Mouse (Mus musculus): ENCODE measurements around the gene Smpdl3b. TPM values are rescaled to one million over a fixed set of nuclear protein-coding genes. Genes with fewer than 3 reads are reported as not detected.

Gene Smpdl3b
- total and polyA plus RNA-seq, 3 experiments: 0.28 to 0.69 TPM; not detected in 1

DNA sequence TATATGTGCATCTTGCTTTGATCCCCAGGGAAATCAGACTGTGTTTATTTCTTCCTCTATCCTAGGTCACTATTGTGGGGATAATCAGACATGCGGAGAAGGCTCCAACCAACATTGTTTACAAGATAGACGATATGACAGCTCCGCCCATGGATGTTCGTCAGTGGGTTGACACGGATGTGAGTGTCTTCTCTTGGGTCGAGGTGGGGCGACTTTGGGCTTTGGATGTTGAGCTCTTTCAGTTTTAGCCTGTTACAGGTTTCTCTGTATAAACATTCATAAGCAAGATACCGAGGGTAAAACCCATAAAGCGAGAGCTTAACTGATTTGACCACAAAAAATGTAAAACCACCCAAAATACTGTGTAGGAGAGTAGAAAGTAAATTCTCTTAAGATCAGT is 14.7 kb upstream of the Smpdl3b start:
- peaks cover 11 to 29% of the 10 kb centered on the region in 2 experiments for H3K36me3 ChIP-seq (ENCODE audit: control insufficient read depth in 1 of 2, insufficient read depth in 2 of 2, low read length in 2 of 2)
- no peaks in the 10 kb centered on the region for H3K9me3 ChIP-seq (replicated peaks; ENCODE audit: insufficient read depth, low read length)
- DNase-seq (ENCODE audit: low read depth, low spot score): no peak
- H3K4me1 ChIP-seq (ENCODE audit: control insufficient read depth in 1 of 2, insufficient read depth in 2 of 2, low read length in 2 of 2): peaks cover 0 to 9% of the 10 kb centered on the region in 2 experiments; a peak in 2 of 4 replicates
- H3K79me2 ChIP-seq (ENCODE audit: control insufficient read depth, insufficient read depth, low read length, poor library complexity): peaks cover 16% of the 10 kb centered on the region
- no peaks in the 10 kb centered on the region for H3K27me3 ChIP-seq (ENCODE audit: control insufficient read depth in 1 of 2, insufficient read depth in 2 of 2, low read length in 2 of 2)
- H3K27ac ChIP-seq (ENCODE audit: control insufficient read depth, low read depth, low read length): no peak overlapping the region
- TF ChIP-seq MXI1 (IDR thresholded peaks at IDR 0.05; ENCODE audit: low read depth, low read length) (no peak), CHD1 (IDR thresholded peaks at IDR 0.05; ENCODE audit: low read depth, low read length) (no peak), SMC3 (IDR thresholded peaks at IDR 0.05; ENCODE audit: low read depth, low read length) (no peak)
- no peak overlapping the region for H3K9ac ChIP-seq (ENCODE audit: control insufficient read depth, low read depth, low read length, poor library complexity, severe bottlenecking)
- H3K4me3 ChIP-seq (ENCODE audit: control insufficient read depth in 1 of 2, insufficient read depth in 1 of 2, low read depth in 2 of 2, low read length in 2 of 2): no peak overlapping the region

DNA sequence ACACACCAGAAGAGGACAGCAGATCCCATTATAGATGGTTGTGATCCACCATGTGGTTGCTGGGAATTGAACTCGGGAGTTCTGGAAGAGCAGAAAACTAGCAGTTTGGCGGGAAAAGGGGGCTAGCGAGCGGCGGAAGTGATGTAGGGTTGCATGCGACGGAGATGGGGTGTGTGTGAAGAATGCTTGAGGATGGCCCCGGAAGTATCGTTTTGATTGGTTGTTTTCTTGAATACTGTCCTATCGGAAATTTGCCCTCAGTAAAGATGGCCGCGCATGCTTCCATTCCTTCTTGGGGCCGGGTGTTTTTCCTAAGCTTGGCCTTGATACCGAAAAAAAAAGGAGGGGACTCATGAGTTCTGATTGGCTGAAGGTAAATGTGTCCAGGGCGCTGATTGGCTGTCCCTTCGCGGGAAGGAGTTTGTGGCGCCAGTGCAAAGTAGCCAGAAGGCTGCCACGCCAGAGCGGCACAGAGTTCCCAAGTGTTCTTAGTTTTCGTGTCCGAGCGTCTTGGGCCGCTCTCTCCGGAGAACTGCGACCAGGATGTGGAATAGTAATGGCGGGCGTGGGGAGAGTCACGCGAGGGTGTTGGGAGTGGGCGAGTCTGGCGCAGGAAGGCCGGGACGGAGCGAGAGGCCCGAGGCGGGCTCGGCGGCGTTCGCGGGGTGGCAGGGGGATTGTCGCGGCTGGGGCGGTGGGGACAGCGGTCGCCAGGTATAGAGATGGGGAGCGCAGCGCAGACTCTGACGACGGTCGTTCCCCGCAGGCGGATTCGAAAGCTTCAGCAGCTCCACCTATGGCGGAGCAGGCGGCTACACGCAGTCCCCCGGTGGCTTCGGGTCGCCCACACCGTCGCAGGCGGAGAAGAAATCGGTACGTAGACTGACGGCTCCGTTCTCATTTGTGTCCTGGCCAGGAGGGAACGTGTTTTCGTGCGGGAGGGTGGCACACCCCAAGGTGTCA is 11.1 kb upstream of the Smpdl3b start, which contains the start of gene Rpa2:
Gene Rpa2 (plus strand): TSS at position 419 of the 963 bp plus-strand sequence.
- no peaks in the 10 kb centered on the region for H3K9me3 ChIP-seq (replicated peaks; ENCODE audit: insufficient read depth, low read length)
- H3K36me3 ChIP-seq (ENCODE audit: control insufficient read depth in 1 of 2, insufficient read depth in 2 of 2, low read length in 2 of 2): peaks cover 11 to 14% of the 10 kb centered on the region in 2 experiments
- H3K4me3 ChIP-seq (ENCODE audit: control insufficient read depth in 1 of 2, insufficient read depth in 1 of 2, low read depth in 2 of 2, low read length in 2 of 2): peak within 1 kb of the TSS; percentile 68 to 100
- peaks cover 0 to 9% of the 10 kb centered on the region in 2 experiments; a peak in 2 of 4 replicates for H3K4me1 ChIP-seq (ENCODE audit: control insufficient read depth in 1 of 2, insufficient read depth in 2 of 2, low read length in 2 of 2)
- H3K27me3 ChIP-seq (ENCODE audit: control insufficient read depth in 1 of 2, insufficient read depth in 2 of 2, low read length in 2 of 2): no peaks in the 10 kb centered on the region
- TF ChIP-seq MXI1 (IDR thresholded peaks at IDR 0.05; ENCODE audit: low read depth, low read length) (peak; percentile 85), POLR2A (IDR thresholded peaks at IDR 0.05; ENCODE audit: control insufficient read depth in 1 of 2, insufficient read depth in 1 of 2, low read depth in 1 of 2, low read length in 2 of 2, poor library complexity in 1 of 2) (peak; percentile 88 to 93), NELFE (IDR thresholded peaks at IDR 0.05; ENCODE audit: low read depth, low read length) (peak; percentile 81), USF2 (IDR thresholded peaks at IDR 0.05; ENCODE audit: borderline replicate concordance in 1 of 2, insufficient read depth in 1 of 2, low read depth in 1 of 2, low read length in 2 of 2) (no peak), MEF2A (IDR thresholded peaks at IDR 0.05; ENCODE audit: extremely low read depth, insufficient replicate concordance, low read depth, low read length, poor library complexity, severe bottlenecking) (no peak), GATA1 (IDR thresholded peaks at IDR 0.05; ENCODE audit: low read depth, low read length) (peak; percentile 48), MAZ (IDR thresholded peaks at IDR 0.05; ENCODE audit: low read depth, low read length) (peak; percentile 87), TAL1 (IDR thresholded peaks at IDR 0.05; ENCODE audit: low read length) (no peak), E2F4 (IDR thresholded peaks at IDR 0.05; ENCODE audit: borderline replicate concordance, low read depth, low read length) (peak; percentile 95), POLR2AphosphoS2 (IDR thresholded peaks at IDR 0.05; ENCODE audit: low read length) (peak; percentile 68; the same call in 1 of the 2 replicates), MYC (IDR thresholded peaks at IDR 0.05; ENCODE audit: low read depth, low read length) (no peak; the same call in 1 of the 2 replicates), SIN3A (IDR thresholded peaks at IDR 0.05; ENCODE audit: low read length) (peak; percentile 95), MAX (IDR thresholded peaks at IDR 0.05; ENCODE audit: low read length) (peak; percentile 89), KAT2A (conservative IDR thresholded peaks at IDR 0.05; ENCODE audit: low read depth, low read length) (peak; percentile 91), HCFC1 (IDR thresholded peaks at IDR 0.05; ENCODE audit: low read depth, low read length) (peak; percentile 97), BHLHE40 (IDR thresholded peaks at IDR 0.05; ENCODE audit: borderline replicate concordance, low read depth, low read length) (no peak), TBP (IDR thresholded peaks at IDR 0.05; ENCODE audit: low read depth, low read length) (peak; percentile 75), UBTF (IDR thresholded peaks at IDR 0.05; ENCODE audit: borderline replicate concordance, insufficient read depth, low read depth, low read length) (no peak), ETS1 (IDR thresholded peaks at IDR 0.05; ENCODE audit: low read depth, low read length) (peak; percentile 27; the same call in 1 of the 2 replicates), ZNF384 (IDR thresholded peaks at IDR 0.05; ENCODE audit: low read depth, low read length) (peak; percentile 97), CTCF (IDR thresholded peaks at IDR 0.05 in 2 of 3, conservative IDR thresholded peaks at IDR 0.05 in 1 of 3; ENCODE audit: control insufficient read depth in 1 of 3, insufficient read depth in 1 of 3, low read depth in 2 of 3, low read length in 3 of 3, poor library complexity in 1 of 3, severe bottlenecking in 1 of 3) (no peak), RAD21 (IDR thresholded peaks at IDR 0.05; ENCODE audit: low read depth, low read length) (no peak), SMC3 (IDR thresholded peaks at IDR 0.05; ENCODE audit: low read depth, low read length) (no peak), ELF1 (IDR thresholded peaks at IDR 0.05; ENCODE audit: low read depth, low read length) (peak; percentile 94), CHD2 (IDR thresholded peaks at IDR 0.05; ENCODE audit: low read length) (peak; percentile 85)
- peaks cover 16% of the 10 kb centered on the region for H3K79me2 ChIP-seq (ENCODE audit: control insufficient read depth, insufficient read depth, low read length, poor library complexity)
- peak within 1 kb of the TSS; percentile 77 for H3K27ac ChIP-seq (ENCODE audit: control insufficient read depth, low read depth, low read length)
- peak; percentile 100 for DNase-seq (ENCODE audit: low read depth, low spot score)
- H3K9ac ChIP-seq (ENCODE audit: control insufficient read depth, low read depth, low read length, poor library complexity, severe bottlenecking): peak within 1 kb of the TSS; percentile 99

All from MEL (cell line).